Mouse (Mus musculus) lung, embryonic 14.5 days (tissue): Measurements from ENCODE around the gene Kcnh1. TPM values are rescaled to one million over a fixed set of nuclear protein-coding genes. Genes with fewer than 3 reads are reported as not detected.

Experiments
- ATAC-seq: fragments of 200-750 bp; cut with Nextera tagmentation; 2 replicates; pipeline ENCODE4 v1.8.0; 2017; ENCODE audit warnings: mild to moderate bottlenecking, moderate TSS enrichment, moderate library complexity; ENCODE audit not compliant: insufficient read depth
- DNase-seq: peaks from one replicate; pipeline ENCODE4 v3.0.0-alpha.2; 2015
- H3K27ac ChIP-seq: fragments of 300-500 bp; sonication (generic); 2 replicates; pipeline ENCODE4 v1.5.1; 2014; ENCODE audit warnings: low read depth, mild to moderate bottlenecking, moderate library complexity
- H3K27me3 ChIP-seq: fragments of 300-500 bp; sonication (generic); 2 replicates; pipeline ENCODE4 v1.6.1; 2014; ENCODE audit warnings: low read length, control low read depth; ENCODE audit not compliant: insufficient read depth
- H3K36me3 ChIP-seq: fragments of 300-500 bp; sonication (generic); 2 replicates; pipeline ENCODE4 v1.6.1; 2014; ENCODE audit warnings: control low read depth; ENCODE audit not compliant: insufficient read depth
- H3K4me1 ChIP-seq: fragments of 300-500 bp; sonication (generic); 2 replicates; pipeline ENCODE4 v1.6.1; 2014; ENCODE audit warnings: antibody characterized with exemption, control low read depth; ENCODE audit not compliant: insufficient read depth
- H3K4me2 ChIP-seq: fragments of 300-500 bp; sonication (generic); 2 replicates; pipeline ENCODE4 v1.6.1; 2014; ENCODE audit warnings: mild to moderate bottlenecking
- H3K4me3 ChIP-seq: fragments of 300-500 bp; sonication (generic); 2 replicates; pipeline ENCODE4 v1.5.1; 2014; ENCODE audit warnings: low read depth, low read length
- H3K9ac ChIP-seq: fragments of 300-500 bp; sonication (generic); 2 replicates; pipeline ENCODE4 v1.6.1; 2014
- H3K9me3 ChIP-seq: fragments of 300-500 bp; sonication (generic); 2 replicates; pipeline ENCODE4 v1.6.1; 2016; ENCODE audit warnings: low read depth, low read length, control low read depth
- CTCF ChIP-seq: IDR thresholded peaks from 2 replicates; pipeline ENCODE4 v1.5.1; 2016; ENCODE audit warnings: antibody characterized with exemption, low read depth
- WGBS: fragments of 180-500 bp; shearing (Covaris S2); extraction: QIAGEN DNeasy Blood & Tissue Kit; methylation state at CpG from one replicate; pipeline ENCODE4 v1.1.7; 2014; 5-methylcytosine and 5-hydroxymethylcytosine counted together
- polyA plus RNA-seq: library from polyadenylated mRNA; unstranded; fragments of >200 nt; fragmentation: Nextera tagmentation; extraction: Ambion mirVana; gene quantifications from 2 replicates; pipeline ENCODE4 v1.2.1, GENCODE M21; 2014

The Kcnh1 gene
- polyA plus RNA-seq, 1 experiment from 2014 or later, result 2.0 TPM

GRCm38 (mm10) chr1:192341774-192342173 is 151.2 kb downstream of the Kcnh1 start:
- no peak overlapping the region for H3K4me3 ChIP-seq
- no peak for DNase-seq
- no peaks in the 10 kb centered on the region for H3K36me3 ChIP-seq
- no peaks in the 10 kb centered on the region for H3K4me1 ChIP-seq
- no peak overlapping the region for H3K27ac ChIP-seq
- no peak for ATAC-seq
- no peak overlapping the region for H3K9ac ChIP-seq
- no peaks in the 10 kb centered on the region for H3K27me3 ChIP-seq
- no peak for TF ChIP-seq CTCF
- 66% methylated on average over 4 of the region's 4 CpGs for WGBS
- peaks cover 5% of the 10 kb centered on the region; the same call in 1 of the 2 replicates for H3K9me3 ChIP-seq
- no peak overlapping the region for H3K4me2 ChIP-seq

- WGBS, result 89% methylated on average over 4 of the region's 4 CpGs
- H3K27ac ChIP-seq, result no peak overlapping the region
- H3K4me3 ChIP-seq, result no peak overlapping the region
- ATAC-seq (no peak), DNase-seq (no peak)
- no peaks in the 10 kb centered on the region for H3K27me3 ChIP-seq
- no peaks in the 10 kb centered on the region for H3K36me3 ChIP-seq
- no peaks in the 10 kb centered on the region for H3K9me3 ChIP-seq
- no peak for TF ChIP-seq CTCF
- H3K9ac ChIP-seq, result no peak overlapping the region
- H3K4me1 ChIP-seq, result no peaks in the 10 kb centered on the region
- H3K4me2 ChIP-seq, result no peak overlapping the region
Observed at GRCm38 (mm10) chr1:192343996-192344395, 153.4 kb downstream of the Kcnh1 start.

- WGBS, result 51% methylated on average over 5 of the region's 5 CpGs
- ATAC-seq (no peak), DNase-seq (no peak)
- H3K27ac ChIP-seq, result no peak overlapping the region
- H3K9me3 ChIP-seq, result no peaks in the 10 kb centered on the region
- H3K4me1 ChIP-seq, result no peaks in the 10 kb centered on the region
- no peak for TF ChIP-seq CTCF
- H3K9ac ChIP-seq, result no peak overlapping the region
- no peak overlapping the region for H3K4me2 ChIP-seq
- no peaks in the 10 kb centered on the region for H3K36me3 ChIP-seq
- H3K27me3 ChIP-seq, result no peaks in the 10 kb centered on the region
- H3K4me3 ChIP-seq, result no peak overlapping the region
Observed at GRCm38 (mm10) chr1:192347327-192347726, 156.8 kb downstream of the Kcnh1 start.

GRCm38 (mm10) chr1:192356231-192356630 is 165.7 kb downstream of the Kcnh1 start:
- 83% methylated on average over 3 of the region's 3 CpGs for WGBS
- H3K4me3 ChIP-seq, result no peak overlapping the region

GRCm38 (mm10) chr1:192359212-192359611 is 168.6 kb downstream of the Kcnh1 start:
- H3K27ac ChIP-seq, result no peak overlapping the region
- DNase-seq (no peak), ATAC-seq (no peak)
- no peak overlapping the region for H3K4me3 ChIP-seq
- no peaks in the 10 kb centered on the region for H3K9me3 ChIP-seq
- no peak overlapping the region for H3K9ac ChIP-seq
- H3K27me3 ChIP-seq, result no peaks in the 10 kb centered on the region
- H3K4me2 ChIP-seq, result no peak overlapping the region
- WGBS, result 80% methylated on average over 2 of the region's 2 CpGs
- no peaks in the 10 kb centered on the region for H3K4me1 ChIP-seq
- no peaks in the 10 kb centered on the region for H3K36me3 ChIP-seq
- TF ChIP-seq CTCF, result no peak

More at GRCm38 (mm10) chr1:192356231-192356630, 165.7 kb downstream of the Kcnh1 start:
- ATAC-seq (no peak), DNase-seq (no peak)
- Histone ChIP-seq H3K27ac (no peak overlapping the region), H3K9ac (no peak overlapping the region), H3K36me3 (no peaks in the 10 kb centered on the region), H3K4me2 (no peak overlapping the region), H3K4me1 (no peaks in the 10 kb centered on the region), H3K27me3 (no peaks in the 10 kb centered on the region), H3K9me3 (no peaks in the 10 kb centered on the region)
- no peak for TF ChIP-seq CTCF

- no peaks in the 10 kb centered on the region for H3K27me3 ChIP-seq
- no peak for ATAC-seq
- 52% methylated on average over 5 of the region's 5 CpGs for WGBS
Observed at GRCm38 (mm10) chr1:192368336-192368735, 177.8 kb downstream of the Kcnh1 start.

GRCm38 (mm10) chr1:192371943-192372614 is 181.5 kb downstream of the Kcnh1 start:
- WGBS, result 74% methylated on average over 4 of the region's 4 CpGs
- no peak overlapping the region for H3K27ac ChIP-seq
- no peak for ATAC-seq

More at GRCm38 (mm10) chr1:192368336-192368735, 177.8 kb downstream of the Kcnh1 start:
- Histone ChIP-seq H3K4me3 (no peak overlapping the region), H3K36me3 (no peaks in the 10 kb centered on the region), H3K4me1 (no peaks in the 10 kb centered on the region), H3K4me2 (no peak overlapping the region), H3K9me3 (no peaks in the 10 kb centered on the region), H3K9ac (no peak overlapping the region), H3K27ac (no peak overlapping the region)
- no peak for DNase-seq
- no peak for TF ChIP-seq CTCF

More at GRCm38 (mm10) chr1:192371943-192372614, 181.5 kb downstream of the Kcnh1 start:
- no peaks in the 10 kb centered on the region for H3K36me3 ChIP-seq
- no peaks in the 10 kb centered on the region for H3K4me1 ChIP-seq
- H3K9me3 ChIP-seq, result no peaks in the 10 kb centered on the region
- no peaks in the 10 kb centered on the region for H3K27me3 ChIP-seq
- H3K4me3 ChIP-seq, result no peak overlapping the region
- no peak for DNase-seq
- TF ChIP-seq CTCF, result no peak
- no peak overlapping the region for H3K9ac ChIP-seq
- no peak overlapping the region for H3K4me2 ChIP-seq
